Mouse (Mus musculus): ENCODE measurements around the gene Tmem165.
A peak's percentile ranks its signal among the peaks of the same experiment; 100 is the strongest.

The Tmem165 gene

DNA sequence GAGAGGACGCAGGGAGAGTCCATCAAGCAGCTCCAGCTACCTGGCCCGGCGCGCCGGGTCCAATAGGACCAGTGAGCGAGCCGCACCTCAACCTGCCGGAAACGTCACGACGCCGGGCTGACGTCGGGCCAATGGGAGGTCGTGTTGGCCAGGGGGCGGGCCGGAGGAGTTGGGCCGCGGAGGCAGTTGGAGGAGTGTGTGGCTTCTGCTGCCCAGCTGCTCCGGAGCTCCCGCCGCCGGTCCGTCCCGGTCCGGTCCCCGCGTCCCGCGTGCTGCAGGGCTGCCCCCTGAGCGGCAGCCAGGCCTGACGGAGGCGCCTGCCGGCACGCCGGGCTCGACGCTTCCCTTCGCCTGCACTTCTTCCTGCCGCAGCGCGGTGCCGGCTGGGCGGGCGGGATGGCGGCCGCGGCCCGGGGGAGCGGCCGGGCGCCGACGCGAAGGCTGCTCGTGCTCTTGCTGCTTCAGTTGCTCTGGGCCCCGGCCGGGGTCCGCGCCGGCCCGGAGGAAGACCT lies at the start of gene Tmem165:
Gene Tmem165, plus strand, starts transcription at position 131 of the 512 bp plus-strand sequence.
- DNase-seq (ENCODE audit: low spot score in 2 of 2), result peak; percentile 94 to 96

- no peak for DNase-seq (ENCODE audit: low spot score in 2 of 2)
These were observed 48.0 kb upstream of the Tmem165 start for GRCm38 (mm10) chr5:76135644-76136043.

DNA sequence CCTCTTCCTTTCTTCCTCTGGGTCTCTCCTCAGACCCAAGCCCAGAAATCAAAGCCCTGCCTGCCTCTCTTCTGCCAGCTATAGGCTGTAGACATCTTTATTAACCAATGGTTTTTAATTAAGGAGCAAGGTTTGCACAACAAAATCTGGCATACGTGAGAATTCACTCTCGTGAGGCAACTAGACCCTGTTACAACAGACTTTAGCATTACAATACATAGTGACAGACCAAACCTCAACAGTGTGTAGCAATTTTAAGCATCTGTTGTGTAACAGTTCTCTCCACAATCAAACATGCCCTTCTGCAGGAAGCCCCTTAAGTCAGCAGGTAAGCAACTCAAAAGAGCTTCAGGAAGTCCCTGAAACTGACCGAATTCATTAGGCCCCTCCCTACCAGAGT lies 47.4 kb upstream of the Tmem165 start:
- DNase-seq (ENCODE audit: low spot score in 2 of 2), result no peak

- DNase-seq (ENCODE audit: low spot score in 2 of 2), result no peak
These were observed 46.1 kb upstream of the Tmem165 start for GRCm38 (mm10) chr5:76137586-76137985.

GRCm38 (mm10) chr5:76138071-76138470 lies 45.6 kb upstream of the Tmem165 start:
- DNase-seq (ENCODE audit: low spot score in 2 of 2), result no peak

DNA sequence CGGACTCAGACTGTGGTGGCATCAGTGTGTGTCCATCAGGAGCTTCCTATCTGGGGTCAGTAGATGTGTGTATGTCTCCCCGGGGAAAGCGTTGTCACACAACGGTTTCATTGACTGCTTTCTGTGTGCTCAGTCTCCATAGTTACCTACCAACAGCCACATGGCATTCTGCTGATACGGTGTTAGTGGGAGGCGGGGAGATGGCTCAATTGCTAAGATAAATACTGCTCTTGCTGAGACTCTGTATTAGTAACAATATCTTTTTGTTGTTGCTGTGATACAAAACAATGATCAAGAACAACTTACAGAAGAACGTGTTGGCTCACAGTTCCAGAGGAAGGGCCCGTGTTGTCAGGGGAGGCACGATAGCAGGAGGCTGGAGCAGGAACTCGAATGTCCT lies 45.2 kb upstream of the Tmem165 start:
- DNase-seq (ENCODE audit: low spot score in 2 of 2), result no peak

GRCm38 (mm10) chr5:76139171-76139671 lies 44.5 kb upstream of the Tmem165 start:
- DNase-seq (ENCODE audit: low spot score in 2 of 2), result no peak

DNA sequence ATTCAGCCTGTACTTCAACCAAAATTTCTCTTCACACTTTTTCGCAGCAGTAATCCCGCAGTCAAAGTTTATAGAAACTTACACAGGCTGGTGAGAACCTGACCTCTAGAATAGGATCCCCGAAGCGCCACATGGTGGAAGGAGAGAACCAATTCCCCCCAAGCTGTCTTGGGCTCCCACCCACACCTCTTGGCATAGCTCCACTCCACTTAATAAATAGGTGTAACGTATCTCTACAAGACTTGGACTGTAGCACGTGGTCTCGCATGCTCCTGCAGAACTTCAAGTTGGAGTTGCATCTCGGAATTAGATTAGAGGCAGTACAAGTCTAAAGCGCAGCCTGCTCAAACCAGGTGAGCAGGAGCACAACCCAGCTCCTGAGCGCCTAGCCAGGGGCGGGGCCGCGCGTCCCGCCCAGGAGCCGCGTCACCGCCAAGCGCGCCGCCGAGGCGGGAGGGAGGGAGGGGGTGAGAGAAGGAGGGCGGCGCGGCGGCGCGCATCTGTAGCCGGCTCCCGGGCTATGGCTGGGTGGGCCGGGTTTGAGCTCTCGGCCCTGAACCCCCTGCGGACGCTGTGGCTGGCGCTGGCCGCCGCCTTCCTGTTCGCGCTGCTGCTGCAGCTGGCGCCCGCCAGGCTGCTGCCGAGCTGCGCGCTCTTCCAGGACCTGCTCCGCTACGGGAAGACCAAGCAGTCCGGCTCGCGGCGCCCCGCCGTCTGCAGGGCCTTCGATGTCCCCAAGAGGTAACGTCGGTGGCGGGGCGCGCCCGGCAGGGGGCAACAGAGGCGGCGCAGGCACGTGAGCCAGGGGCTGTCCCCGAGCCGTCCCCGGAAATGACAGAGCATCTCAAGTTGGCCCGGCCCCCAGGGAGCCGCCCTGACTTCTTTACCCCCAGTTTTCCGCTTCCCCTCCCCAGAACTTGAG lies 43.6 kb upstream of the Tmem165 start, which contains the start of gene Srd5a3:
Gene Srd5a3, plus strand, starts transcription at position 464 of the 922 bp plus-strand sequence.
- peak; percentile 94 for DNase-seq (ENCODE audit: low spot score in 2 of 2)

DNA sequence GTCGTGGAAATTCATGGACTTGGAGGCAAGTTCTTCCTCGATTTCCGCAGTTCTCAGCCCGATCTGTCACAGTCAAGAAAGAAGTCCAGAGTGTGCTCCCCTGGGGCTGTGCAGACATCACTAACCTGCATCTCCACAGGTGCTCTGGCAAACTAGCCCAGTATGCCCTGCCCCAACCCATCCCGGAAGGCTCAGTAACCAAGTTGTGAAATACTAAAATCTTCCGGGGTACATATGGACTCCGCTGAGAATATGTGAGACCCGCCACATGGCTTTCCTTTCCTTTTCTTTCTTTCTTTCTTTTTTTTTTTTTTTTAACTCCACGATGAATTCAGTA lies 43.0 kb upstream of the Tmem165 start:
- DNase-seq (ENCODE audit: low spot score in 2 of 2), result no peak

DNA sequence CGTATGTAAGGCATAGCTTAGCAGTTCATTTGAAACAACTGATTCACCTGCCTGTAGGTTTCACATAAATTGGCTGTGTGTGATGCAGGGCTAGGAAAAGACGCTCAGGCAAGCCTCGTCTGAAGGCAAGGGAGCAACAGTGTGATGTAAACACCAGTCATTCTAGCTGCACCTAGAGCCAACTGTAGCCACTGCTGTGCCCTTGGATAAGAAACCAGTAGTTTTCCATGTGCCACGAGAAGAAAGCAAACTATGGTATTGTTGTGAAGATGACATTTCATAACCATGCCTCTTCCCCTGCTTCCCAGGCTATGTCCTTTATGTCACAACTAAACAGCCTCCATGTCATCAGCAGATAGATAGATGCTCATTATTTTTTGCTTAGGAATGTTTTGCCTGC lies 40.3 kb upstream of the Tmem165 start:
- DNase-seq (ENCODE audit: low spot score in 2 of 2), result no peak

DNA sequence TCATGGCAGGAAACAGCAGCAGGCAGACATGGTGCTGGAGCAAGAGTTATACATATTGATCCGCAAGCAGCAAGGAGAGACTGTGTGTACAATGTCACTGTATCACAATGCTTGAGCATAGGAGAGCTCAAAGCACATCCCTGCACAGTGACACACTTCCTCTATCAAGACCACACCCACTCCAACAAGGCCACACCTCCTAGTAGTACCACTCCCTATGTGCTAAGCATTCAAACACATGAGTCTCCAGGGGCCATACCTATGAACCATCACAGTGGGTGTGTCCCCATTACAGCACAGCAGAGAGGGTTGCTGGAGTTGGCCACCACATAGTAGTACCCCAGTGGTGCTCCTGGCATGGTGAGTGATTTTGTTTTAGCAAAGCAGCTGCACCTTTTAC lies 37.3 kb upstream of the Tmem165 start:
- DNase-seq (ENCODE audit: low spot score in 2 of 2), result no peak

DNA sequence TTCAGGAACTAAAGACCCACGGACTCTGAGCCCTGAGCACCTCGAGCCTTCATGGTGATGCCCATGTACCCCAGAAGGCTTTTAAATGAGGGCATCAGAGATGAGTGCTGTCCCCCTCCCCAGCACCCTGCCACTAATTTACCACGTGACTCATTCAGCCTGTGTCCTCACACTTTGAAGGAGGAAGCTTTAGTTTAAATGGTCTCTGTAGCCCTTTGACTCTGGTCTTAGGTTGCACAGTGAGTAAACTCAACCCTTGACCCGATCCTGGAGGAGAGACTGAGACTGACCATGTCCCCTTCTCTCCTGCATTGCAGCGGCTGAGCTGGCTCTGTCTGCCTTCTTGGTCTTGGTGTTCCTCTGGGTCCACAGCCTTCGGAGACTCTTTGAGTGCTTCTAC lies 34.2 kb upstream of the Tmem165 start:
- no peak for DNase-seq (ENCODE audit: low spot score in 2 of 2)

DNA sequence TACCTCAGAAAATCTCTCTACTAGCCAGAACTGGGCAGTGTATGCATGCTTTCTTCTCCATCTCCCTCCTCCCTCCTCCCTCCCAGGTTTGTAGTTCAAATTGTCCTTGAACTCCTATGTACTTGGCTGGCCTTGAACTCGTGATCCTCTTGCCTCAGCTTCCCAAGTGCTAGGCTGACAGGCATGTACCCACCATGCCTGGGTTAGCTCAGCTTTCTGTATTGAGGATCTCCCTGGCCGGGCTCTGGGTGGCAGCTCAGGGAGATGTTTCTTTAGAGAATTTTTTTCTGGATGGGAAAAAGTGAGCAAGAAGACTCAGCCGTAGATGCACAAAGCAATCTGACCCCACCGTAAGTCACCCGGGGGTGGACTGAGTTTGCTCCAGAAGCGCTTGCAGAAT lies 30.7 kb upstream of the Tmem165 start:
- DNase-seq (ENCODE audit: low spot score in 2 of 2), result no peak

DNA sequence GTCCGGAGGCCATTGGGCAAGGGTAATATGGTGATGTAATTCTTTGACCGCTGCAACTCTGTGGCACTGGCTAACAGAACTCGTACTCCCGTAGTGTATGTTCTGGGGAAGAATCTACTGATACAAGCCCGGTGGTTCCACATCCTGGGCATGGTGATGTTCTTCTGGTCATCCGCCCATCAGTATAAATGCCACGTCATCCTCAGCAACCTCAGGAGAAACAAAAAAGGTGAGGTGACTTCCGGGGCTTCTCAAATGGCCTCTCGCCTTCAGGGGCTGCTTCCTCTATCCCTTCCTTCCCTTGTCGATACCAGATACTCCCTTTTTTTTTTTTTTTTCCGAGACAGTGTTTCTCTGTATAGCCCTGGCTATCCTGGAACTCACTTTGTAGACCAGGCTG lies 30.2 kb upstream of the Tmem165 start:
- DNase-seq (ENCODE audit: low spot score in 2 of 2), result no peak

GRCm38 (mm10) chr5:76154434-76155165 lies 29.1 kb upstream of the Tmem165 start:
- DNase-seq (ENCODE audit: low spot score in 2 of 2), result no peak

DNA sequence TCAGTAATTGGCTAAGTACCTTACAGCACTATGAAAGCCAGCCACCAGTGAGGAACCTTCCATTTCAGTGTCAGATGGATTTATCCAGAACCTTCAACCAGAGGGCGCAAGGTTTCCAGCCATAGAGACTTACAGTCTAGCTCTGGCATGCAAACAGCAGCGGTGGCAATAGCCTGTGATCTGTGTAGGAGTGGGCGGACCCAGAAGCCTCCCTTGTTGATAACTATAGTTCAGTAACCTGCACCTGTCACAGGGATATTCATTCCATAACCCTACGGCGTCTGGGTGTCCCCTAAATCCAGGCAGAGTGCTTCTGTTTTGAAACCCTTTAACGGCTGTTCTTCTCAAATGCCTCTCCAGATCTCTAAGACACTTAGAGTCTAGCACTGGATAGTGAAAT lies 24.1 kb upstream of the Tmem165 start:
- DNase-seq (ENCODE audit: low spot score in 2 of 2), result no peak

GRCm38 (mm10) chr5:76160086-76160485 lies 23.6 kb upstream of the Tmem165 start:
- no peak for DNase-seq (ENCODE audit: low spot score in 2 of 2)

DNA sequence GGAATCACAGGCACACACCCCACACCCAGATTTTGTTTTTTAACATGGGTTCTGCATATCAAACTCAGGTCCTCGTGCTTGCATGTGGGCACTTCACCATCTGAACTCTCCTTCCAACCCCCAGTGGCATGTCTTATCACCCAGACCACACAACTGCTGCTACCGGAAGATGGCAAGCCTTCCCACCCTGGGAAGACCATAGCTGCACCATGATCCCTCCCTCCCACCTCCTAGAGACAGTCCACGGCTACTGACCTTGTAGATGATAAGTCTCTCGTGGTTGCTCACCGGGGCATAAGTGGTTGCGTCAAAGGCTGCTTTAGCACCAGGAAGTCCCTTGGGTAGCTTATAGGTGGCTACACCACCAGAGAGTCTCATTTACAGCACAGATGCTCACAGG lies 22.2 kb upstream of the Tmem165 start:
- DNase-seq (ENCODE audit: low spot score in 2 of 2), result no peak

GRCm38 (mm10) chr5:76162926-76163325 lies 20.8 kb upstream of the Tmem165 start:
- no peak for DNase-seq (ENCODE audit: low spot score in 2 of 2)

GRCm38 (mm10) chr5:76163828-76164390 lies 19.8 kb upstream of the Tmem165 start:
- DNase-seq (ENCODE audit: low spot score in 2 of 2), result no peak

DNA sequence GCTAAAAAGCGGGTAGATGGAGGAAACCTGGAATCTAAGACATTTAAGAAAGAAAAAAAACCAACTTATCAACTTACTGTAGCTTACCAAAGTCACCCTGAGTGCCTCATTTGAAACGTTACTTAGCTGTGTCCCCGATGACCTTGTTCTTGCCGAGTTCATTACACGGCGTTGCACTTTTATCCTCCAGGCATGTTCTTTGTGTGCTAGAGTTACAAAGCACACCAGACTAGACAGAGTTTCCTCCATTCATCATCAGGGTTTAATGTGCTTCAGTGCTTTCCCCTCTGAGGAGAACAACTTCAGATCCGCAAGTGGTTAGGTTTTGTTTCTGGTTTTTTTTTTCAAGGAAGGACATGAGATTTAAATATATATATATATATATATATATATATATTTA lies 18.9 kb upstream of the Tmem165 start:
- DNase-seq (ENCODE audit: low spot score in 2 of 2), result no peak

DNA sequence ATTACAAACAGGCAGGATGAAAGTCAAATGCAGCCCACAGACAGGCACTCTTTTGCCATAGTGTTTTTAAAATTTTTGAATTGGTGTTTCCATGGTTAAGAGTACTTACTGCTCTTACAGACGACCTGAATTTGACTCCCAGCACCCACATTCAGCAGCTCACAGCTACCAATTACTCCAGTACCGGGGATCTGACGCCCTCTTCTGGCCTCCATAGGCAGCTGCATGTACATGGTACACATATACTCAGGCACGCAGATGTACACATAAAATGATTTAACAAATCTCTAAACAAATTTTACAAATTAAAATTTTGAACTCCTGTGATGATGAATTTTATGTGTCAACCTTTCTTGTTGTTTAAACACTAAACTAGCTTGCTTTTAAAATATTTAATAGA lies 13.2 kb upstream of the Tmem165 start:
- no peak for DNase-seq (ENCODE audit: low spot score in 2 of 2)
